Mouse (Mus musculus) CD8-positive naive resting alpha-beta T cell, adult 2 months (primary cell): Measurements from ENCODE around the gene Rsph4a.
"Not testable (repeated sequence)": the region's sequence is repeated elsewhere in the genome, so short reads cannot be mapped to it uniquely, and the experiment has no call there.

Experiments
- DNase-seq, 2 experiments: peaks; one replicate each; pipeline ENCODE4 v3.0.0; 2022; ENCODE audit warnings: low read depth in 2 of 2, low spot score in 2 of 2

The Rsph4a gene

DNA sequence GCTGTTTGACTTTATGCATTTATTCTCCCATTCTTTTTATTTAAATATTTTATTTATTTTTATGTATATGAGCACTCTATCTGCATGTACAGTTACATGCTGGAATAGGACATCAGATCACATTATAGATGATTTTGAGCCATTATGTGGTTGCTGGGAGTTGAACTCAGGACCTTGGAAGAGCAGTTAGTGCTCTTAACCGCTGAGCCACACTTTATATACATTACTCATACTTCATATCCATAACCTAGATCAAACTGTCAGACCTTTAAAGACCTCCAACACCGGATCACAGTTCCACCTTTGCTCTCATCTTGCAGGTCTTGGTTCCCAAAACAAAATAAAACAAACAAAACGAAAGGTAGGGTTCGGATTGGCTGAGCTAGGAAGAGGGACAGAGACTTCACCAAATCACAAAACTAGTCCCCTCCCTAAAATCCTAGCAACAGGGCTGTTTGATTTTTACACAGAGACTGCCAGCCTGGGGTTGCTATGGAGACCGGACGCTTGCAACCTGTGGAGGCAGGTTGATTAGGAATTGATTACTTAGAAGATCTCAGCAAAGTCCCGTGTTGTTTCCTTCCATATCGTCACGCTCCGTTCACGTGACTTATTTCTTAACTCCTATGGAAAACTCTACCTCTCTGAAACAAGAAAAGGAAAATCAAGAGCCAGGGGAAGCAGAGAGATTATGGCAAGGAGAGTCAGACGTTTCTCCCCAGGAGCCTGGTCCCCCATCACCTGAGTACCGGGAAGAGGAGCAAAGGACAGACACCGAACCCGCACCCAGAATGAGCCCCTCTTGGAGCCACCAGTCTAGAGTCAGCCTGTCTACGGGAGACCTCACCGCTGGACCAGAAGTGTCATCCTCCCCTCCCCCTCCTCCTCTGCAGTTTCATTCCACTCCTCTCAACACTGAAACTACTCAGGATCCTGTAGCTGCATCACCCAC is at the start of gene Rsph4a:
Rsph4a (plus strand) TSS at position 582 of the 952 bp plus-strand sequence.
- no peak for DNase-seq

GRCm38 (mm10) chr10:33857421-33857820 is 47.5 kb upstream of the Rsph4a start, which contains the start of gene Sult3a1:
Sult3a1 (plus strand) TSS chr10:33857721.
- DNase-seq = no peak

DNA sequence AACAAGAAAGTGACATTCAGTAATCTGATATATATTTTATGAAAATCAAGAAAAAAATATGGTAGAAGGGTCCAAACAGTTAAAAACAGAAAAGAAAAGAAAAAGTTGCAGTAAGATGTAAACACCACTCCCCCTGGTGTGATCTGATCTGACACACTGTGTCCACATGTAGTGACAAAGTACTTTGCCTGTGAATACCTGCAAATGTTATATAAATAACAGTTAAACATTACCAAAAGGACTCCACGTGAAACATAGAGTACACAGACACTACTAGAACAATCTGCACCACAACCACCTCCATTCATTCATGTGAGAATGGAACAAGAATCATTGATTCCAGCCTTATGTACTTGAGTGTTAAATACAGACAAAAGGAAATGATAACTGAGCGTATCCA is 38.9 kb upstream of the Rsph4a start:
- no peak for DNase-seq

DNA sequence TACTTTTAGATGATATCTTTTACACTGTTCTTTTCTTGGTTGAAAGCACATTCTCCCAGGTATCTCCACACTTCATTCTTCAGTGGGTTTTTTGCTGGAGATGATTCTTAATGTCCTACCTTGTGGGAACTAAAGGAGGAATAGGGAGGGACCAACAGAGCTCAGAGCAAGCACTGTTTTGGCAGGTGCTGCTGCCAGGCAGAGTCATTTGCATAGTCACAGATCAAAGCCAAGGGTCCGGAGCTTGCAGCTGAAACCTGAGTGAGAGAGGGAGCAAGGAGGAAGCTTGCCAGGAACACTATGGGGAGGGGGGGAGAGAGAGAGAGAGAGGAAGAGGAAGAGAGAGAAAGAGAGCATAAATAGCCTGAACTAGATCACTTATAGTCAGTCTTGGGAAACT is 34.5 kb upstream of the Rsph4a start:
- no peak for DNase-seq

- no peak for DNase-seq
Observed at GRCm38 (mm10) chr10:33872672-33873398, 32.1 kb upstream of the Rsph4a start.

GRCm38 (mm10) chr10:33882411-33882810 is 22.5 kb upstream of the Rsph4a start:
- DNase-seq = not testable (repeated sequence)

DNA sequence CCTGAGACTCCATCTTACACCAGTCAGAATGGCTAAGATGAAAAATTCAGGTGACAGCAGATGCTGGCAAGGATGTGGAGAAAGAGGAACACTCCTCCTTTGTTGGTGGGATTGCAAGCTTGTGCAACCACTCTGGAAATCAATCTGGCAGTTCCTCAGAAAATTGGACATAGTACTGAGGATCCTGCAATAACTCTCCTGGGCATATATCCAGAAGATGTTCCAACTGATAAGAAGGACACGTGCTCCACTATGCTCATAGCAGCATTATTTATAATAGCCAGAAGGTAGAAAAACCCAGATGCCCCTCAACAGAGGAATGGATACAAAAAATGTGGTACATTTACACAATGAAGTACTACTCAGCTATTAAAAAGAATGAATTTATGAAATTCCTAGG is 3.4 kb upstream of the Rsph4a start:
- DNase-seq = not testable (repeated sequence)

DNA sequence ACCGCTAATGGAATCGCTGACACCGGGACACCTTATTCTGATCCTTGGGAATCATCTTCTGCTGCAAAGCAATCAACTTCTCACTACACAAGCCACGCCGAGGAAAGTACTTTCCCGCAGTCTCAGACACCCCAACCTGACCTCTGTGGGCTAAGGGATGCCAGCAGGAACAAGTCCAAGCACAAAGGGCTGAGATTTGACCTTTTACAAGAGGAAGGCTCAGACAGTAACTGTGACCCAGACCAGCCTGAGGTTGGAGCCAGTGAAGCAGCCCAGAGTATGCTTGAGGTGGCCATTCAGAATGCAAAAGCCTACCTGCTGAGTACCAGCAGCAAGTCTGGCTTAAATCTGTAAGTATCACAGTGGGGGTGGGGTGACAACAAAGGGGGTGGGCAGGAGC is 578 bp downstream of the Rsph4a start:
- DNase-seq = no peak

DNA sequence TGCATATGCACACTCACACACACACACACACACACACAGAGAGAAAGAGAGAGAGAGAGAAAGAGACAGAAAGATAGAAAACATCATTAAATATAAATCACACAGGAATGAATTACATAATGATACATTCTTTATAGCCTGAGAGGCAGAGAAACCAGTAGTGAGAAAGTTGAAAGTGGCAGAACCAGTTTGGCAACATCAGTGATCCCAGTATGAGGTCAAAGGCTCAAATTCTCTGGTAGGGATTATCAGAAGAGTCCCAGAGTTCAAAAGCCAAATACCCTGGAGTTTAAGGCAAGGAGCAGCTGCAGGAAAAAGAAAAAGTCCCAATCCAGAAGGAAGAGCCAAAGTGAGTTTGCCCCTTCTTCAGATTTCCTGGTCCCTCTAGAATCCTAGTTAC is 35.8 kb downstream of the Rsph4a start:
- DNase-seq = no peak

GRCm38 (mm10) chr10:33945390-33945789 is 40.5 kb downstream of the Rsph4a start:
- no peak for DNase-seq

- DNase-seq = no peak
Observed at GRCm38 (mm10) chr10:33946336-33946735, 41.4 kb downstream of the Rsph4a start.

- peak; percentile 77 to 82 for DNase-seq
Observed at GRCm38 (mm10) chr10:33950803-33951583, 46.1 kb downstream of the Rsph4a start, which contains the start of gene Zup1. Zup1 (minus strand) TSS chr10:33951269.

DNA sequence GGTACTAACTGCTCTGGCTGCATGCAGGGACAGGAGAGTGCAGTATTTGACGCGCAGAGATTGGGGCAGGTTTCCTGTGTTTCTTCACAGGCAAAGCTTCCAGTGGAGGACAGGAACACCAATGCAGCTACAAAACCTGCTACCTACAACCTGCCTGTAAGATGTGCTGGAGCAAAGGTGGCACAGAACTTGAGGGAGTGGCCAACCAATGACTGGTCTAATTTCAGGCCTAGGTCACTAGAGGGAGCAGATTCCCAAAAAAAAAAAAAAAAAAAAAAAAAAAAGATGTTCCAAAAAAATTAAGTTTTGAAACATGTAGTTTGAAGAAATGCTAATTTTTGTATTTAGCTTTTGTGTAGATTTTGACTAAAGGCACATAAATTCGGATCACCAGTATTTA is 47.6 kb downstream of the Rsph4a start:
- no peak for DNase-seq
